Mouse (Mus musculus): ENCODE measurements around the gene Tsen34. TPM values are rescaled to one million over a fixed set of nuclear protein-coding genes. Genes with fewer than 3 reads are reported as not detected.

Tsen34 gene
- total and polyA plus RNA-seq, 3 experiments = 16.0 to 21.7 TPM; not detected in 1

DNA sequence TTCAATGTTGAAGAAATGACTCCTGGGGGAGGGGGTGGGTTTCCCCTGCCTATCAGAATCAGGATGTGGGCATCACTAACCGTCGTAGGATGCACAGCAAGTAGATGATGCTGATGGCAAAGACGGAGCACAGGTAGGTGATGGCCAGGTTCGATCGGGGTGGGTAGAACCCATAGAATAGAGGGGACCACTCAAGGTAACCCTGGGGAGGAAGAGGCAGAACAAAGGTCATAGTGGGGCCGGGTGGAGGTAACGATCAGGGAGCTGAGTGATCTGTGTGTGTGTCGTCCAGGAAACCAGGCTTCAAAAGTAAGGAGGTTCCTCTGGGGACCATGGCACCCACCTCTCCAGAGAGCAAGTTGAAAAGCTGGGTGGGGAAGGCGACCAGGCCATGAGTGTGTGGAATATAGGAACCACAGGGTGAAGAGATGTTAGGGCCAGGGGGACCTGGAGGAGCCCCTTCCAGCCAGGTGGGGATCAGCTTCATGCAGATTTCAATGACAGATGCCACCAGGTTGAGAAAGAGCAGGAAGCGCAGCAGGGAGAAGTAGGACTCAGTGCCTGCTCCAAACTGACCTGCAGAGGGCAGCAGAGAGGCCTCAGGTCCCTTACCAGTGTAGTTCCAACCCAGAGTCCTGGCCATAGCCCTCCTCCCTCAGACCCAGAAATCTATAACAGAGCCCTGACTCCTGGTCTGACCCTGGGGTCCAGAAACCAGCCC lies 18.0 kb upstream of the Tsen34 start:
- Histone ChIP-seq H3K27ac (ENCODE audit: control insufficient read depth, low read depth, low read length) (no peak overlapping the region), H3K27me3 (ENCODE audit: control insufficient read depth in 1 of 2, insufficient read depth in 2 of 2, low read length in 2 of 2) (no peaks in the 10 kb centered on the region), H3K4me3 (ENCODE audit: control insufficient read depth in 1 of 2, insufficient read depth in 1 of 2, low read depth in 2 of 2, low read length in 2 of 2) (no peak overlapping the region), H3K36me3 (ENCODE audit: control insufficient read depth in 1 of 2, insufficient read depth in 2 of 2, low read length in 2 of 2) (no peaks in the 10 kb centered on the region), H3K79me2 (ENCODE audit: control insufficient read depth, insufficient read depth, low read length, poor library complexity) (no peaks in the 10 kb centered on the region), H3K4me1 (ENCODE audit: control insufficient read depth in 1 of 2, insufficient read depth in 2 of 2, low read length in 2 of 2) (no peaks in the 10 kb centered on the region), H3K9me3 (replicated peaks; ENCODE audit: insufficient read depth, low read length) (no peaks in the 10 kb centered on the region), H3K9ac (ENCODE audit: control insufficient read depth, low read depth, low read length, poor library complexity, severe bottlenecking) (no peak overlapping the region)
- TF ChIP-seq MXI1 (IDR thresholded peaks at IDR 0.05; ENCODE audit: low read depth, low read length) (no peak), ZC3H11A (IDR thresholded peaks at IDR 0.05; ENCODE audit: low read depth, low read length) (peak; percentile 81), SIN3A (IDR thresholded peaks at IDR 0.05; ENCODE audit: low read length) (no peak), MYC (IDR thresholded peaks at IDR 0.05; ENCODE audit: low read depth, low read length) (no peak), NELFE (IDR thresholded peaks at IDR 0.05; ENCODE audit: low read depth, low read length) (no peak), EP300 (IDR thresholded peaks at IDR 0.05; ENCODE audit: low read depth in 1 of 2, low read length in 2 of 2) (no peak), E2F4 (IDR thresholded peaks at IDR 0.05; ENCODE audit: borderline replicate concordance, low read depth, low read length) (no peak), GATA1 (IDR thresholded peaks at IDR 0.05; ENCODE audit: low read depth, low read length) (no peak), MAX (IDR thresholded peaks at IDR 0.05; ENCODE audit: low read length) (no peak), TBP (IDR thresholded peaks at IDR 0.05; ENCODE audit: low read depth, low read length) (no peak), TCF12 (IDR thresholded peaks at IDR 0.05; ENCODE audit: low read depth, low read length) (no peak), RAD21 (IDR thresholded peaks at IDR 0.05; ENCODE audit: low read depth, low read length) (peak; percentile 72), NRF1 (IDR thresholded peaks at IDR 0.05; ENCODE audit: insufficient read depth, low read depth, low read length, poor library complexity, severe bottlenecking) (no peak), POLR2AphosphoS2 (IDR thresholded peaks at IDR 0.05; ENCODE audit: low read length) (no peak), ZKSCAN1 (IDR thresholded peaks at IDR 0.05; ENCODE audit: low read depth, low read length) (no peak), POLR2A (IDR thresholded peaks at IDR 0.05; ENCODE audit: control insufficient read depth in 1 of 2, insufficient read depth in 1 of 2, low read depth in 1 of 2, low read length in 2 of 2, poor library complexity in 1 of 2) (no peak), USF2 (IDR thresholded peaks at IDR 0.05; ENCODE audit: borderline replicate concordance in 1 of 2, insufficient read depth in 1 of 2, low read depth in 1 of 2, low read length in 2 of 2) (no peak), USF1 (IDR thresholded peaks at IDR 0.05; ENCODE audit: low read depth, low read length) (no peak), CHD1 (IDR thresholded peaks at IDR 0.05; ENCODE audit: low read depth, low read length) (no peak), RCOR1 (IDR thresholded peaks at IDR 0.05; ENCODE audit: low read depth, low read length) (no peak), MAZ (IDR thresholded peaks at IDR 0.05; ENCODE audit: low read depth, low read length) (no peak), ZNF384 (IDR thresholded peaks at IDR 0.05; ENCODE audit: low read depth, low read length) (no peak), JUND (IDR thresholded peaks at IDR 0.05; ENCODE audit: low read depth, low read length) (no peak), CTCF (IDR thresholded peaks at IDR 0.05 in 2 of 3, conservative IDR thresholded peaks at IDR 0.05 in 1 of 3; ENCODE audit: control insufficient read depth in 1 of 3, insufficient read depth in 1 of 3, low read depth in 2 of 3, low read length in 3 of 3, poor library complexity in 1 of 3, severe bottlenecking in 1 of 3) (peak; percentile 90 to 97 (median 93)), ZMIZ1 (IDR thresholded peaks at IDR 0.05; ENCODE audit: low read depth, low read length) (no peak), MEF2A (IDR thresholded peaks at IDR 0.05; ENCODE audit: extremely low read depth, insufficient replicate concordance, low read depth, low read length, poor library complexity, severe bottlenecking) (no peak), ELF1 (IDR thresholded peaks at IDR 0.05; ENCODE audit: low read depth, low read length) (peak; percentile 35; the same call in 1 of the 2 replicates), CHD2 (IDR thresholded peaks at IDR 0.05; ENCODE audit: low read length) (no peak), SMC3 (IDR thresholded peaks at IDR 0.05; ENCODE audit: low read depth, low read length) (peak; percentile 92), MAFK (IDR thresholded peaks at IDR 0.05; ENCODE audit: borderline replicate concordance, low read depth, low read length) (no peak), TAL1 (IDR thresholded peaks at IDR 0.05; ENCODE audit: low read length) (no peak), ETS1 (IDR thresholded peaks at IDR 0.05; ENCODE audit: low read depth, low read length) (no peak)
- DNase-seq (ENCODE audit: low read depth, low spot score) = peak; percentile 84

Measured in MEL (cell line).